Mouse (Mus musculus) brown adipose tissue, adult 24 weeks (tissue): ENCODE measurements around the gene Ncor1. TPM values are rescaled to one million over a fixed set of nuclear protein-coding genes. Genes with fewer than 3 reads are reported as not detected.
"Not testable (repeated sequence)": the region's sequence is repeated elsewhere in the genome, so short reads cannot be mapped to it uniquely, and the experiment has no call there.

Experiments
- H3K27ac ChIP-seq: fragments of 200-500 bp; replicated peaks from 2 replicates; pipeline ENCODE4 v1.5.1; 2012; ENCODE audit warnings: low read depth, mild to moderate bottlenecking, low read length
- H3K4me1 ChIP-seq: fragments of 200-500 bp; 2 replicates; pipeline ENCODE4 v1.6.1; 2012; ENCODE audit warnings: low read length, mixed read lengths; ENCODE audit not compliant: control insufficient read depth, insufficient read depth, insufficient read length
- H3K4me3 ChIP-seq: fragments of 200-500 bp; 2 replicates; pipeline ENCODE4 v1.5.1; 2012; ENCODE audit warnings: low read depth, mild to moderate bottlenecking, low read length, moderate library complexity; ENCODE audit not compliant: insufficient read depth
- polyA plus RNA-seq: library from polyadenylated mRNA; stranded (reverse); fragments of >200 nt; gene quantifications from 2 replicates; pipeline ENCODE4 v1.2.4, GENCODE M21; 2012; ENCODE audit not compliant: missing spikeins, insufficient read depth, insufficient read length

The Ncor1 gene
- polyA plus RNA-seq, 1 experiment, result 119 TPM

DNA sequence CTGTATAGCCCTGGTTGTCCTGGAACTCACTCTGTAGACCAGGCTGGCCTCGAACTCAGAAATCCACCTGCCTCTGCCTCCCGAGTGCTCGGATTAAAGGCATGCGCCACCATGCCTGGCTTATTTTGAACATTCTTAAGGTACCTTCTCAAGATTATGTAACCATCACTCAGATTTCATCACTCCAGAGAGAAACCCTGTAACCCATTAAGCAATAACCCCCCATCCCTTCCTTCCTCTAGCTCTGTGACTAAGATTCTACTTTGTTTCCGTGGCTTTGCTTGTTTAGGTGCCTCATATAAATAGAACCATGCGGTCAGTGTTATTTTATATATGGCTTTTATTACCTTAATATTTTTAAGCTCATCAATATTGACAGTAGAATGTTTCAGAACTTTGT, 12.1 kb upstream of the Ncor1 start:
- H3K4me3 ChIP-seq, result no peak overlapping the region
- H3K27ac ChIP-seq, result no peak overlapping the region
- H3K4me1 ChIP-seq, result peaks cover 2% of the 10 kb centered on the region; the same call in 1 of the 2 replicates

DNA sequence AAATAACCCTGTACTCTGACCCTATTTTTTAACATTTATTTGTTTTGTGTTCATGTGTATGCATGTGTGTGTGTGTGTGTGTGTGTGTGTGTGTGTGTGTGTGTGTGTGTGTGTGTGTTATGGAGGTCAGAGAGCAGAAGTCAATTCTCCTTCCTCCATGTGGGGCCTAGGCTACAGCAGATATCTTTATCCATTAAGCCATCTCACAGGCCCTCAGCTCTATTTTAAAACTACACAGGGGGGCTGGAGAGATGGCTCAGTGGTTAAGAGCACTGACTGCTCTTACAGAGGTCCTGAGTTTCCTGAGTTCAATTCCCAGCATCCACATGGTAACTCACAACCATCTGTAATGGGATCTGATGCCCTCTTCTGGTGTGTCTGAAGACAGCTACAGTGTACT, 8.9 kb upstream of the Ncor1 start:
- H3K4me1 ChIP-seq, H3K27ac ChIP-seq, H3K4me3 ChIP-seq: not testable (repeated sequence)

DNA sequence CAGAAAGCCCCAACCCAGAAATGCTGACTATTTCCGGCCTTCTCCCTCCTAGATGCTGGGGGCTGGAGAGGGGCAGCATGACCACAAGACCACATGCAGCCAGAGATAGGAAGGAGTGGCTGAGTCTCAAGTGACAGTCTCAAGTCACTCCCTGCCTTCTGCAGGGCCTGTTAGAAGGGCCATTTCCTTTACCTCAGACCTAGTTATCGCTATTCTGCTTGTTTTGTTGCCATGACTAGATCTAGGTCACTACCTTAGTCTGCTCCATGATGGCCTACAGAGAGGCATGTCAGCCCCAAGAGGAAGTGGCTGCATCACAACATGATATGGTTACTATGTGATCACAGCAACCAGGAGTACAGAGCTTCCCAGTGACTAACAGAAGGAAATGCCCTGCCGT, 8.2 kb upstream of the Ncor1 start:
- Histone ChIP-seq H3K4me3 (no peak overlapping the region), H3K27ac (no peak overlapping the region), H3K4me1 (peaks cover 7% of the 10 kb centered on the region; the same call in 1 of the 2 replicates)

DNA sequence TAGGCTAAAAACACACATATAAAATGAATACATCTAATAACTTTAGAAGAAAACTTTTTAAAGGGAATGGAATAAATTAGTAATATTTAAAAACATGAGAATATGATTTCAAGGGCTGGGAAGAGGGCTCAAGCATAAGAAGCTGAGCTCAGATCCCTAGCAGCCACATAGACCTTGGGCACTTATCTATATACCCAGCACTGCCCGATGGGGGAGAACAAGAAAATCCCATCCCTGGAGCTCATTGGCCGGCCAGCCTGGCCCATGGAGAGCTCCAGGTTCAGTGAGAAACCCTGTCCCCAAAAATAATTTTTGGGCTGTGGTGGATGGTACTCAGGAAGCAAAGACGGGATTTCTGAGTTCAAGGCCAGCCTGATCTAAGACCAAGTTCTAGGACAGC, 7.5 kb upstream of the Ncor1 start:
- H3K27ac ChIP-seq, result no peak overlapping the region
- peaks cover 7% of the 10 kb centered on the region; the same call in 1 of the 2 replicates for H3K4me1 ChIP-seq
- no peak overlapping the region for H3K4me3 ChIP-seq

DNA sequence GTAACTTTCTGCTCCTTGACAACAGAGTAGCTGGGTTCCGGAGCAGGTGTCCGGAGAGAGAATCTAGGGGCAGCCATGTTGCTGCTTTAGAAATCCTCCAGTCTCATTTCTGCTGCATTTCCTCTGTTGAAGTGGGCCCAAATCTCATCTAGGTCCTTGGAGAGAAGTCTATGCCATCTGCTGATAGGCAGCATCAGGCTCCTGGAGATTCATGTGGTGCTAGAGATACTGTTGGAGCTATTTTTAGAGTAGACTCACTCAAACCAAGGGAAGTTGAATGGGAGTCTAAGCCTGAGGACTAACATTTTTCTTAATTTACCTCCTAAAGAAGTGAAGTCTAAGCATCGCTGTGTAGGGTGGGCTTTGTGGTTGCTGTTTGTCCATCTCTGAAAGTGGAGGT, 6.4 kb upstream of the Ncor1 start:
- Histone ChIP-seq H3K4me1 (peaks cover 9% of the 10 kb centered on the region; the same call in 1 of the 2 replicates), H3K4me3 (no peak overlapping the region), H3K27ac (no peak overlapping the region)

DNA sequence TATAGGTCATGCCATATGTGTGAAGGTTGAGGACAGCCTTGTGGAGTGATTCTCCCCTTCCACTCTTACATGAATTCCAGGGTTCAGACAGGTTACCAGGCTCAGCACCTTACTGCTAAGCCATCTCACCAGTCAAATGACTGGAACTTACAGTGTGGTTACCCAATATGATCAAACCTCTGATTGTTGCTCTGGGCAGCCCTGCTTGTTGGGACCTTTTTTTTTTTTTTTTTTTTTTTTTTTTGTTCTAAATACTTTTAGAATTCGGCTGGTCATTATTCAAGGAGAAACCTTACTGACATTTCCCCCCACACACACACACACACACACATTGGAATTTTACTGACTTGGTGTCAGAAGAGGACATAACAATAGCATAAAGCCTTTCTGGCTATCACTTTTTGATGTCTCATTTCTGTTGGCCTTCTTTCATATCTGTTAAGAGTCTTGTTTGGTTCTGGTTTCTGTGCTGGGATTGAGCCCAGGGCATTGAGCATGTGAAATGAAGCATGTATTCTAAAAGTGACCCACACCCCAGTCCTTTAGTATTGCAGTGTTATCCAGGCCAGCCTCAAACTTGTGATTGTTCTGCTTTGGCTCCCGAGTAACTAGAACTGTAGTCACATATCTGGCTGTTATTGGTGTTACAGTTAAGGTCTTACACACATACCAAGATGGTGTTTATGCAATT, 5.0 kb upstream of the Ncor1 start:
- Histone ChIP-seq H3K27ac (peak overlapping the region; percentile 56; the same call in 1 of the 2 replicates), H3K4me1 (peaks cover 9% of the 10 kb centered on the region; the same call in 1 of the 2 replicates), H3K4me3 (no peak overlapping the region)

DNA sequence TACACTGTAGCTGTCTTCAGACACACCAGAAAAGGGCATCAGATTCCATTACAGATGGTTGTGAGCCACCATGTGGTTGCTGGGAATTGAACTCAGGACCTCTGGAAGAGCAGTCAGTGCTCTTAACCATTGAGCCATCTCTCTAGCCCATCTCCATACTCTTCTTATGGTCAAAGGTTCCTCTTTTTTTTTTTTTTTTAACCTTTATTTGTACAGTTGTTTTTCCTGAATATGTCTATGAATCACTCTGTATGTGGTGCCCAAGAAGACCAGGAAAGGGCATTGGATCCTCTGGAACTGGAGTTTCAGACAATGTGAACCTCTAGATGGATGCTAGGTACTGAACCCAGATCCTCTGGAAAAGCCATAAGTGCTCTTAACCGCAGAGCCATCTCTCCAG, 4.2 kb upstream of the Ncor1 start:
- not testable (repeated sequence) for H3K27ac ChIP-seq, H3K4me1 ChIP-seq, H3K4me3 ChIP-seq

DNA sequence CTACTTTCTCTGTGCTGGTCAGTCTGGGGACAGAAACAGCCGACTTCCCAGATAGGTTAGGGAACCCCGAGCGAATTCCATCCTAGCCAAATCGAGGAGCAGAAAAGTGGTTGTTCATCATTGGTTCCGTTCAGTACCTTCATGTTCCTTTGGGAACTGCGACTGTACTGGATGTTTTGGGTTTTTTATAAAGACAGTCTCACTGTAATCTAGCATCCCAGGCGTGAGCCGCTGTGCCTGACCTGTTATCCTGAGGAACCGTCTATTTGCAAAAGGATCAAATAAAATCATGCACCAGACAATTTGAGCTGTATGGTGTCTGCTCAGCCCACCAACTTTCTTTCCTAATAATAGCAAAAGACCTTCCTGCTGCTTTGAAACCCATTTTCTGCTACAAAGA, 439 bp upstream of the Ncor1 start:
- Histone ChIP-seq H3K4me1 (peaks cover 6% of the 10 kb centered on the region; the same call in 1 of the 2 replicates), H3K4me3 (peak overlapping the region; percentile 94), H3K27ac (peak overlapping the region; percentile 96)

DNA sequence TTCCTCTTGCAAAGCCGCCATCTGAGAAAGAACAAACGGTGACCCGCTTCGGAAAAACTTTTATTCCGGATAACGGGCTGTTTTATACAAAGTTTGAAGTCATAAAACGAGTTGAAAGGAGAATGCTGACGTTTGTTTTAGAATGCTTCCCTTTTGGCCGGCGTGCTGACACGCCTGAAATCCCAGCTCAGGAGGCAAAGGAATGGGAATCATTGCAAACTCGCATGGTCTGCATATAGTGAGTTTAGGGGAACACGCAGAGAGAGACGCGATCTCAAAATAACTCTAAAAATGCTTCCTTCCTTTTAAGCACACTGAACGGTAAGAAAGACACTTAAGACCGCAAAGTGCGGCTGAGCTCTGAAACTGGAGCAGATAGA, 460 bp downstream of the Ncor1 start:
- 0 out of 2 replicates have a peak, but pooled peaks cover 3% of the 10 kb centered on the region for H3K4me1 ChIP-seq

DNA sequence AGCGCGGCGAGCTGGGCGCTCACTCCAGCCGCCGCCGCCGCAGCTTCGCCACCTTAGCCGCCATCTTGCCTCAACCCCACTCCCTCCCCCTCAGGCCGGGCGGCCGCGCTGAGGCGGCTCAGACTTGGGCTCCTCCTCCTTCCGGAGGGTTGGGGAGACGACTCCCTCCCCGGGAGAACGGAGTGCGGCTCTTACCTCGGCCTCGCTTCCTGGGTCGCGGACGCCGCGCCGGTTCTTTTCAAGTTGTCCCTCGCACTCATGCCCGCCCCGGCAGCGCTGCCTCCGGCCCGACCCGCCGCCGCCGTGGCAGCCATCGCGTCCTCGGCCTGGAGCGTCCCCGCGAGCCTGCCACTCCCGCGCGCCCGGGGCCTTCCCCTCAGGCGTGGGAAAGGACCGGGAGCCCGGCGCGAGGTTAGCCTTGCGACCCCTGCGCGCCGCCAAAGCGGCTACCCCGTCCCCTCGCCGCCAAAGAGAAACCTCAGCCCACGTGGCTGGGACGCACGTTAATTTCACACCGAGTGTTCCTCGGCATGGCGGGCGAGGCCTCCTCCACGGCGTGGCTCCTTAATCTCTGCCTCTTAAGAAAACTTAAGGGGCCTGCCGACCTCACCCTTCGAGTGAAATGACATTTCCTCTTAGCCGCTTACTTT, 975 bp downstream of the Ncor1 start:
- 0 out of 2 replicates have a peak, but pooled peaks cover 3% of the 10 kb centered on the region for H3K4me1 ChIP-seq
- peak overlapping the region; percentile 94 for H3K4me3 ChIP-seq
- H3K27ac ChIP-seq, result peak overlapping the region; percentile 96

More for the DNA sequence above, 460 bp downstream of the Ncor1 start:
- H3K27ac ChIP-seq, result peak overlapping the region; percentile 96
- peak overlapping the region; percentile 94 for H3K4me3 ChIP-seq

DNA sequence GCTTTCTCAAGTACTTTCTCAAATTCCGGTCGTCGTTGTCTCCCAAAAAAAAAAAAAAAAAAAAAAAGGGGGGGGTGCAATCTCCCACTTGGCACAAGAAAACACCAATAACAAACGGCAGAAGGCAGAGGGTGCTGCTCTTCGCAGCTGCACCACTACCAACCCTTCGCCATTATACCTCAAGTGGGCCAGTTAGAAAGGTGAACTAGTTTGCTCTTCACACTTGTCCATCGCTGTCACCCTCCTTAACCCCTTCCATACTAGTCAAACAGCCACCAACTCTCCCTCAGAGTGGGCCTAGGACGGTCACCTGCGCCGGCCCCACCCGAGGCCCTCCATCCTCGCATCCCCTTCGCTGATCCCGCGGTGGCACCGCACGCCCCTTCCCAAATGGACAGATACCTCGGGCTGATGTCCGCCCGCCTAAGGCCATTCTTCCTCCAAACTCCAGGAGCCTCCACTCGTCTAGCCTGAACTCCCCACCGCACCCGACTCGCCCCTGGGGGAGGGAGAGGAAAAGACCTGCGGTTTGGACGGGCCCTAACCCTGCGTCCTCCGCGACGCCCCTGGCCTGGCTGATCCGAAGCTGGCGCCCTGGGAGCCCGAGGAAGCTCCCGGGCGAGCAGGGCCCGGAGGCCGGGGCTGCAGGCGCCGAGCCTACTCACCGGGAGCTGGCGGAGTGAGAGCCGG, 1.7 kb downstream of the Ncor1 start:
- H3K27ac ChIP-seq, result peak overlapping the region; percentile 89
- peak overlapping the region; percentile 94 for H3K4me3 ChIP-seq
- 0 out of 2 replicates have a peak, but pooled peaks cover 3% of the 10 kb centered on the region for H3K4me1 ChIP-seq

DNA sequence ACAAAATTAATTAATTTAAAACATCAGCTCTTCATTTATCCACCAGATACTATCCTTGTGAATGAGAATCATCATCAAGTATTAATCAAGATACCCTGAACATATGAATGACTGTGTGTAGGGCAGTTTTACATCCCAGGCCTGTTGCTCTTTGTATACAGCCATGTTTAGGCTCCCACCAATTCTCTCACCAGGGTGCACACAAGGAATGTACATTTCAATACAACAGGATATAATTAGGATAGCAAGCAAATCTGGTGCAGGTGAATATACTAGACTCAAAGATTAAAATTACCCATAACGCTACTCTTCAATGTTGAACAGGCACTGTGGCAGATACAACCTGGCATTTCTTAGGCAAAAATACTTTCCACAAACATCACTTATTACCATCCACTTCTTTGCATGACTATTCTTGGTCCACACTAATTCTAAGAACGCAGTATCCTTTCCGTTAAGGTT, 2.3 kb downstream of the Ncor1 start:
- H3K4me3 ChIP-seq, result peak overlapping the region; percentile 94
- 0 out of 2 replicates have a peak, but pooled peaks cover 3% of the 10 kb centered on the region for H3K4me1 ChIP-seq
- no peak overlapping the region for H3K27ac ChIP-seq

DNA sequence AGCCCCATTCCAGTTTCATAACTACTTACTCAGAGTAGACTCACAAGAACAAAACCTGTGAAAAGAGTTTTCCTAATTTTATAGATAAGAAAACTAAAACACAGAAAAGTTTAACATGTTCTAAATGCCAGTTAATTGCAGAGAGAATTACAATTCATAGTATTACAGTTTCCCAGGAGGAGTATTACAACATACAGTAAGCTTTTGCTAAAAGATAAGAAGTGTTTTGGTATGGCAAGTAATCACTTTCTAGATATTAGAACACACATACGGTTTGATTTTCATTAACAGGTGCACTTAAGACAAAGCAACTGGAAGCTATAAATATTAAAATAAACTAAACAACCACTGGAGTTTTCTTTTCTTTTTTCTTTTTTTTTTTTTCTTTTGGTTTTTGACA, 3.1 kb downstream of the Ncor1 start:
- no peak overlapping the region for H3K27ac ChIP-seq
- no peak overlapping the region for H3K4me3 ChIP-seq
- 0 out of 2 replicates have a peak, but pooled peaks cover 3% of the 10 kb centered on the region for H3K4me1 ChIP-seq

DNA sequence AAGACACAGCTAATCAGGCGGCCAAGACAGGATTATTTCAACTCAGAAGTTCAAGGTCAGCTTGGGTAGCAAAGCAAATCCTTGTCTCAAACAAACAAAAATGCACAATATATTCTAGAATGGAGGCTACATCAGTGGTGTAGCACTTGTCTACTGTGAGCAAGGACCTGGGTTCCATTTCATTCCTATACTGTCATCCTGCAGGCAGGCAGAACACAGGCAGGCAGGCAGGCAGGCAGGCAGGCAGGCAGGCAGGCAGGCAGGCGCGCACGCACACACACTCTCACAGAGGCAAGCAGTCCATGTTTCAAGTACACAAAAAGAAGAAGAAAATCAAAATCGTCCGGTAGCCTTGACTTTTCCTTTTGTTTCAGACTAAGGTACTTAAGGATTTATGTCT, 9.4 kb downstream of the Ncor1 start:
- H3K27ac ChIP-seq, result no peak overlapping the region
- no peaks in the 10 kb centered on the region for H3K4me1 ChIP-seq
- H3K4me3 ChIP-seq, result no peak overlapping the region

DNA sequence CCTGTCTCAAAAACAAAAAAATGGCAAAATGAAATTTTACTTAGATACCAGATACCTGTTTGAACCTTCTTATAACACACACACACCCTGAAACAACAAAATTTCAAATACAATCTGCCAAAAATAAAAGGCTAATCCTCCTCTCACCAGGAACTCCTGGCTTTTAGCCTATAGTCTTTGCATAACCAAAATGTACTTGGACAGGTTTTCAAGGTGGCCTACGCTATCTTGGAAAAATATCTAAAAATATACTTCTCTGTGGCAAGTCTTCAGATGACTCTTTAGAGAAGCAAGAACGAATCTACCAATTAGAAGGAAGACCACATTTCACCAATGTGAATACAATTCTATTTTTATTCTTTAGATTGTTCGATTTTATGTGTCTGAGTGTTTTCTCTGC, 12.5 kb downstream of the Ncor1 start:
- no peak overlapping the region for H3K27ac ChIP-seq
- H3K4me1 ChIP-seq, result no peaks in the 10 kb centered on the region; the same call in 1 of the 2 replicates
- no peak overlapping the region for H3K4me3 ChIP-seq
